Mouse (Mus musculus): ENCODE data around the gene Prn.
A peak's percentile ranks its signal among the peaks of the same experiment; 100 is the strongest.

Gene Prn

DNA sequence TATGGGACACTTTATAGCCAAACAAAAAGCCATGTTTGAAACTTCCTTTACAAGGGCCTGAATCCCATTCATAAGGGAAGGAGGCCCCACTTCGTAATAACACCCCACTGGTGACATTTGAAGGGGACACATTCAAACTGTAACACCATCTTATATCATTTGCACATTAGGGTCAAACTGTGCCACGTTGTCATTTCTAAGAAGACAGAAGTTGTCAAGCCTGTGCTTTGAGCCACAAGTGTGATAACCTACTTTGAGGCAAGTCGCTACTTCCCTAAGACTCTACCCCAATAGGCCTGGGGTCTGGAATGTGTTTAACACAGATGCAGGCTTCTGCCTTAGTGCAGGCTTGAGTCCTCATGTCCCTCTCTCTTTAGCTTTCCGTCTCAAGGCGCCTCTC is 2.4 kb upstream of the Prn start:
- no peak for DNase-seq

GRCm38 (mm10) chr2:131908351-131908861 is 1.4 kb upstream of the Prn start:
- no peak for DNase-seq

DNA sequence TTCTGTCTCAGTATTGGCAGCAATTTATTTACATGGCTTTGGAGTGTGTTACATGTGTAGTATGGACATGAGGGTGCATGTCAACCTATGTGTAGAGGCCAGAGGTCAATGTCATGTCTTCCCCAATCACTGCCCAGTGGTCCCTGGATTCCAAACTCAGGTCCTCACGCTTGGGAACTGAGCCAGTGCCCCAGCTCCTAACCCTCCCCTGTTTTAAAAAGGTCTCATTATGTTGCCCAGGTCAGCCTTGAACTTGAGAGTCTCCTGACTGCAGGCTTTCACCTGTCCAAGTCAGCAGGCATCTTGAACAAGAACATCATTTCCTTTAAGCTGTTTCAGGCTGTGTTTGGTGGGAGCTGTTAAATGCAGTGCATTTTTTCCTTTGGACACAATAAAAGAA is 851 bp upstream of the Prn start:
- no peak for DNase-seq

DNA sequence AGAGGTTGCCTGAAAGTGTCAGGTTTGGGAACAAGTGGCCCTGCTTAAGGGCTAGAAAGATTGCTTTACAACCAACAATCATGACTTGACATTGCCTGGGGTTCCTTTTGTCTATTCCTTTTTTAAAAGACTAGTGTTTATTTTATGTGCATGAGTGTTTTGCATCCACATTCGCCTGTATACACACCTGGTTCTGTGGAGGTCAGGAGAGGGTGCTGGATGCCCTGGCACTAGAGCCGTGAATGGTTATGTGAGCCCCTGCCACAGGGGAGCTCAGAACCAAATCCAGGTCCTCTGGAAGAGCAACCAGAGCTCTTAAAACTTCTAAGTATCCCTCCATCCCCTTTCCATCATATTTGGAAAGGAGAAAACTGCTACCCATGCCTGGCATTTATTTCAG is 1.1 kb downstream of the Prn start:
- DNase-seq, result no peak

- no peak for DNase-seq
Observed at GRCm38 (mm10) chr2:131911341-131911740, 1.6 kb downstream of the Prn start.

GRCm38 (mm10) chr2:131912526-131913258 is 2.9 kb downstream of the Prn start:
- no peak for DNase-seq

- peak; percentile 26 for DNase-seq
Observed at GRCm38 (mm10) chr2:131932275-131932902, 22.6 kb downstream of the Prn start.

DNA sequence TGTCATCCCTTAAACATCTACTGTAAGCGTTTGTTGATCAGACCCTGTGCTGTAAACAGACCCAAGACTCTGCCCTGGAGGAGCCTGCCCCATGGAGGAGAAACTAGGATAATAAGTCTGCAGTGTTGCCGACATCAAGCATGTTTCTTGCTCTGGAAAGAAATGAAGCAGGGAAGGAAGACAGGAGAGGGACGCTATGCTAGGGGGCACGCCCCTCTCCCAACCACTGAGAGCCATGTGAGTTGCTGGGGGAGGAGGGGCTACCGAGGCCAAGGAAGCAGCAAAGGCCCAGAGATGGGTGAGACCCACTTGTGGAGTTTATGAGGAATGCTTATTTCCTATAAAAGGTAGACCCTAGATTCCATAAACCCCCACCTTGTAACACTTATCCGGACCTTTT is 23.3 kb downstream of the Prn start:
- no peak for DNase-seq

DNA sequence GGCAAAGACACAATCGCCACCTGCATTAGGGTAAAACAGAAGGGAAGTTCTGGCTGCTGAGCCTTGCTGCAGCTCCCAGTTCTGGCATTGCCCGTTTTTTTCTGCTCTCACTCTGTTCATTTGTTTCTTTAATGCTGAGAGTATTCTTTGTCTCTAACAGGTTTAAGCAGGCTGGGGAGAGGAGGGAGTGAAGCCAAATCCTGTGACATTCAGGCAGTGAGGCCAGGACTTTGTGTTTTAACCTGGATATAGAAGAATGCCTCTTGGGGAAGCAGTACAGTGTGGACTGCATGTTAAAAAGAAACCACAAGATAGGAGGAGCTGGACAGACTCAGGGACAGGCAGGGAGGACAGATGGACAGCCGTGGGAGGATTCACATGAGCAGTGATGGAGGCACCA is 23.8 kb downstream of the Prn start:
- DNase-seq, result no peak

DNA sequence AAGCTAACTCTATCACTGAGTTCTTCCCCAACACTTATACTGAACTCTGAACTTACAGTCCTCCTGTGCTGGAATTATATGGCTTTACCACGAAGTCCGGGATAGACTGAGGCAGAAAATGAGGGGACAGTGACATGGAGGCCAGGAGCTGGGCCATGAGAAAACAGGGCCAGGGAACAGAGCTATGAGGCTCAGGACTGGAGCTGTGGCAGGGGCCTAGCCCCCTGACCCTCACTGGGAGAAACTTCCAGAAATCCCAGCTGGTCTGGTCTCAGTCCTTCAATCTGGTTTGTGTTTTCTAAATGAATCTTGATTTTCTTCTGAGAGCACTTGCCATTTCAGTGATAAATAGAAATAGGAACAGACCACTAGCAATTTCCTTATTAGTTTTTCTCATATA is 24.5 kb downstream of the Prn start:
- no peak for DNase-seq

DNA sequence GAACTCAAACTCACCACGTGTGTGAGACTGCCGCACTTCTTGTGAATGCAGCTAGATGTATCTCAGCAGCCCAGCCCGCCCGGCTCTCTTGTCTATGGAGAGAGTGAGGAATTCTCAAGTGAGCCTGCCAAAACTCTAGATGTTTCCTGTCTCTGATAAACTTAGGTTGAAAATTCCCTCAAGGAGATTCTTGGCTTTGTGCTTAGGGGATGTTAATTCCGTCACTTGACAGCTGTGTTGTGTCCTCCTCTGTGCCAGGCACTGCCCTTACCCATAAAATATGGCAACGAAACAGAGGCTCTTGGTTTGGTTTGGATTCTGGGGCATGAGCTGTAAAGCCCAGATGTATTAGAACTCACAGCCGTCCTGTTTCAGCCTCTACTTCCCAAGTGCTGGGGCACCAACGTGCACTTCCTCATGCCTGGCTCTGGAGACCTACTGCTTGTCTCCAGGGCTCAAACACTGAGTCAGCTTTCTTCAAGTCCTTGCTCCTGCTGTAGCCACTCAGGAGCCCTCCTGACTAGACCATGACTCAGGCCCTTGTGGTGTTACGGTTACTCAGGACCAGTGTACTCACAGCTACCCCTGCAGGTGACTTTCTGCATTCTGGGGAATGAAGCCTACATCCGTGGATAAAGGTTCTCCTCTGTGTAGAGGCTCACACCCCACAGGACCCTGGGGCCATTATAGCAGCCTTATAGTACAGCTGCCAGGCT is 25.8 kb downstream of the Prn start:
- DNase-seq, result peak; percentile 53

DNA sequence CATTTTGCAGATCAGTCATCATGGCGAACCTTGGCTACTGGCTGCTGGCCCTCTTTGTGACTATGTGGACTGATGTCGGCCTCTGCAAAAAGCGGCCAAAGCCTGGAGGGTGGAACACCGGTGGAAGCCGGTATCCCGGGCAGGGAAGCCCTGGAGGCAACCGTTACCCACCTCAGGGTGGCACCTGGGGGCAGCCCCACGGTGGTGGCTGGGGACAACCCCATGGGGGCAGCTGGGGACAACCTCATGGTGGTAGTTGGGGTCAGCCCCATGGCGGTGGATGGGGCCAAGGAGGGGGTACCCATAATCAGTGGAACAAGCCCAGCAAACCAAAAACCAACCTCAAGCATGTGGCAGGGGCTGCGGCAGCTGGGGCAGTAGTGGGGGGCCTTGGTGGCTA is 26.7 kb downstream of the Prn start:
- DNase-seq, result no peak

DNA sequence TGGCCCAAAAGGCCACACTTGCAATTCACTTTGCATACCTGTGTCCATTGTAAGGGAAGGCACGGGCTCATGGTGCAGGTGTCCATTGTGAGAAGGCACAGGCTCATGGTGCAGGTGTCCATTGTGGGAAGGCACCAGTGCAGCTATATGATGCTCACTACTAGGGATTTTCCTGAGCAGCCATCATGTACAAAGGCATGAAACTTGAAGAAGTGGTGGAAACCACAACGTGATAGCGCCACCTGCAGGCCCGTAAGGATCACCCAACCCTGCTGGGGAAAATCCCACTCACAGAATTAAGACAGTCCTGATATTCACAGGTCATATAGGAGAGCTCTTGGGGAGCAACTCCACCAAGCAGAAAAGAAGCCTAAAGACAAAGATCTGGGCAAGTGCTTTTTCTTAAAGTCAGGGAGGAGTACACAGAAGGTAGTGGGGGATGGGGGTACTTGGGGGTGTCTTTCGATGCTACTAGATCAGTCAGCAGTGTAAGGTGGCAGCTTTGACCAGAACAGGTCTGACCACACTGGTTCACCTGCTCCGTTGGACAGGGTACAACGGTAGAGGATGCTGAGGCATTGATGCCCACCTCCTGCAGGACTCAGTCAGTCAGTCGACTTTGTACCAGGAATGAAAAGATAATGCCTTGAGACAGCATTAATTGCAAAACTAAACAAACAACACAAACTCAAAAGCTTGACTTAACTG is 29.8 kb downstream of the Prn start:
- DNase-seq, result peak; percentile 53

GRCm38 (mm10) chr2:131940506-131940905 is 30.7 kb downstream of the Prn start:
- peak; percentile 35 for DNase-seq

- DNase-seq, result no peak
Observed at GRCm38 (mm10) chr2:131941501-131941900, 31.7 kb downstream of the Prn start.

DNA sequence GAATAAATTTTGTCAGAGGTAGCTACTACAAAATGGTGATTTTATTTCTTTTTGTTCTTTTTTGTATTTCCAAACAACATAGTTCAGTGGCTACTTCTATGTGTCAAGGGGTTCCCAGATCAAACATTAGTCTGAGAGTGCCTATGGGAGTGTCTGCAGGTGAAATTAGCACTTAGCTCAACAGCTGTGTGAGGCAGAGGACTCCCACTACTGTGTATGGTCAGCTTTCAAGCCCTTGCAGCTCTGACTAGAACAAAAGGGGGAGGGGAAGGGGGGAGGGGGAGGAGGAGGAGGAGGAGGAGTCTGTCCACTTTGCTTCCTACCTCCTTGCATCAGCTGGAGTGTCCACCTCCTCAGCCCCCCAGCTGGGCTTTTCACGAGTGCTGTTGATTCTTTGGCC is 34.6 kb downstream of the Prn start:
- no peak for DNase-seq

GRCm38 (mm10) chr2:131945225-131945624 is 35.5 kb downstream of the Prn start:
- no peak for DNase-seq

DNA sequence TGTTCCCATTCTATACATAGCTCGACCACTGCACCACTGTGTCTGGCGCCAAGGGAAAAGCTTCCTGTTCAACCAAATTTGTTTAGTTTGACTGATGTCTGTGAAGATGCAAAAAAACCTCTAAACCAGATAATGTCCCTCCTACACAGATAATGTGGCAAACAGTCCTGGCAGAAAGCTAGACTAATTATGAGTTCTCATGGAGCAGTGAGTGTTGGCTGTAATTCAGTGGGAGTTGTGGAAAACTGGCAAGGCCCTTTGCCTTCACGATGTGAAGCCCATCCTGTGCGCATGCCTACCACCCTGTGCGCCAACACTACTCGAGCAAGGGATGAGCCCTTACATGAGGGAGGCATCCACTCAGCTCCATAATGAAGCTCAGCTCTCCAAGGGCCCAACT is 36.0 kb downstream of the Prn start:
- DNase-seq, result no peak

DNA sequence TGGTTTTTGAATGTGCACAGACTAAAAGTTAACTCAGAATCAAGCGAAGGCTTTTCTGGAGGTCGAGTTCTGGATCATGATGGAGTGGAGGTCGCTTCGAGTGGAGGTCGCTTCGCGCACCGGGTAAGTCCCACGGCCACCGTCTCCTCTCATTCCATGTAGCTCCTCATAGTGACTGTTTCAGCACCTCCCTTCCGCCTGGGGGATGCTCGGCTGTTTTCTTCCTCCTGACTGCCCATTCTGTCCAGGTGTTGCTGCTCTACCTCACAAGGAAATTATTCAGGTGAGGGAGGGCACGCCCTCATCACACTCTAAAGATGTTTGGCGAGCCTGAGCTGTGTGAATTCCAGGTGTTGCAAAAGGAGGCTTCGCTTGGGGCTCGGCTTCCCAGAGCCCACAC is 36.6 kb downstream of the Prn start:
- DNase-seq, result no peak

- no peak for DNase-seq
Observed at GRCm38 (mm10) chr2:131948156-131948555, 38.4 kb downstream of the Prn start.

GRCm38 (mm10) chr2:131948916-131949639 is 39.3 kb downstream of the Prn start:
- no peak for DNase-seq

- DNase-seq, result peak; percentile 30
Observed at GRCm38 (mm10) chr2:131949767-131950597, 40.2 kb downstream of the Prn start.
